Mouse (Mus musculus) myocyte (in vitro differentiated cells): ENCODE measurements at regions not wholly inside any gene's neighbourhood (a gene's known extent, or its start where the extent isn't known, plus 50 kb on each side); places are given as distances from the start of the nearest gene placed in this dataset.

Experiments used
- H3K27me3 ChIP-seq: one replicate; pipeline ENCODE4 v1.6.1; 2011; ENCODE audit not compliant: control insufficient read depth, insufficient read depth, insufficient read length
- H3K36me3 ChIP-seq: one replicate; pipeline ENCODE4 v1.6.1; 2011; ENCODE audit not compliant: control insufficient read depth, insufficient read depth
- H3K4me2 ChIP-seq: one replicate; pipeline ENCODE4 v1.6.1; 2011; ENCODE audit warnings: low read depth, control low read depth
- H3K4me3 ChIP-seq: one replicate; pipeline ENCODE4 v1.5.1; 2011; ENCODE audit warnings: mild to moderate bottlenecking, control low read depth, moderate library complexity
- H3K79me2 ChIP-seq: one replicate; pipeline ENCODE4 v1.6.1; 2011; ENCODE audit not compliant: control insufficient read depth, insufficient read depth
- H3ac ChIP-seq: one replicate; pipeline ENCODE4 v1.6.1; 2011; ENCODE audit not compliant: control insufficient read depth, insufficient read length
- CEBPB ChIP-seq: IDR thresholded peaks from 2 replicates; pipeline ENCODE4 v1.6.1; 2011; ENCODE audit warnings: mild to moderate bottlenecking, moderate library complexity; ENCODE audit not compliant: poor library complexity, insufficient read depth, severe bottlenecking
- E2F4 ChIP-seq: IDR thresholded peaks from one replicate; pipeline ENCODE4 v1.6.1; 2011; ENCODE audit warnings: mild to moderate bottlenecking, control low read depth, moderate library complexity; ENCODE audit not compliant: insufficient read depth
- MAX ChIP-seq: IDR thresholded peaks from one replicate; pipeline ENCODE4 v1.6.1; 2011; ENCODE audit warnings: low read depth, mild to moderate bottlenecking, control low read depth
- MYOD1 ChIP-seq, 3 experiments: IDR thresholded peaks; one replicate each; pipeline ENCODE4 v1.6.1; 2011; ENCODE audit warnings: control low read depth in 2 of 3, low read depth in 2 of 3, mild to moderate bottlenecking in 2 of 3, moderate library complexity in 1 of 3; ENCODE audit not compliant: insufficient read length in 2 of 3, control insufficient read depth in 1 of 3
- MYOG ChIP-seq, 3 experiments: IDR thresholded peaks; one replicate each; pipeline ENCODE4 v1.6.1; 2011; ENCODE audit warnings: control low read depth in 2 of 3, low read depth in 2 of 3, mild to moderate bottlenecking in 2 of 3; ENCODE audit not compliant: insufficient read length in 2 of 3, control insufficient read depth in 1 of 3, insufficient read depth in 1 of 3
- POLR2A ChIP-seq: IDR thresholded peaks from one replicate; pipeline ENCODE4 v1.6.1; 2011; ENCODE audit warnings: low read depth, mild to moderate bottlenecking, control low read depth, moderate library complexity; ENCODE audit not compliant: insufficient read length
- POLR2AphosphoS2 ChIP-seq: IDR thresholded peaks from one replicate; pipeline ENCODE4 v1.6.1; 2011; ENCODE audit warnings: low read depth, control low read depth; ENCODE audit not compliant: insufficient read length
- REST ChIP-seq: IDR thresholded peaks from one replicate; pipeline ENCODE4 v1.6.1; 2011; ENCODE audit warnings: mild to moderate bottlenecking, control low read depth, moderate library complexity; ENCODE audit not compliant: insufficient read depth, insufficient read length
- SRF ChIP-seq: IDR thresholded peaks from one replicate; pipeline ENCODE4 v1.6.1; 2011; ENCODE audit warnings: low read depth; ENCODE audit not compliant: control insufficient read depth, insufficient read length
- TCF12 ChIP-seq: IDR thresholded peaks from one replicate; pipeline ENCODE4 v1.6.1; 2011; ENCODE audit warnings: mild to moderate bottlenecking, control low read depth; ENCODE audit not compliant: poor library complexity, insufficient read depth, severe bottlenecking
- TCF3 ChIP-seq: IDR thresholded peaks from one replicate; pipeline ENCODE4 v1.6.1; 2011; ENCODE audit warnings: low read depth, control low read depth; ENCODE audit not compliant: insufficient read length
- USF1 ChIP-seq: IDR thresholded peaks from one replicate; pipeline ENCODE4 v1.6.1; 2011; ENCODE audit warnings: low read depth, mild to moderate bottlenecking, control low read depth, moderate library complexity

DNA sequence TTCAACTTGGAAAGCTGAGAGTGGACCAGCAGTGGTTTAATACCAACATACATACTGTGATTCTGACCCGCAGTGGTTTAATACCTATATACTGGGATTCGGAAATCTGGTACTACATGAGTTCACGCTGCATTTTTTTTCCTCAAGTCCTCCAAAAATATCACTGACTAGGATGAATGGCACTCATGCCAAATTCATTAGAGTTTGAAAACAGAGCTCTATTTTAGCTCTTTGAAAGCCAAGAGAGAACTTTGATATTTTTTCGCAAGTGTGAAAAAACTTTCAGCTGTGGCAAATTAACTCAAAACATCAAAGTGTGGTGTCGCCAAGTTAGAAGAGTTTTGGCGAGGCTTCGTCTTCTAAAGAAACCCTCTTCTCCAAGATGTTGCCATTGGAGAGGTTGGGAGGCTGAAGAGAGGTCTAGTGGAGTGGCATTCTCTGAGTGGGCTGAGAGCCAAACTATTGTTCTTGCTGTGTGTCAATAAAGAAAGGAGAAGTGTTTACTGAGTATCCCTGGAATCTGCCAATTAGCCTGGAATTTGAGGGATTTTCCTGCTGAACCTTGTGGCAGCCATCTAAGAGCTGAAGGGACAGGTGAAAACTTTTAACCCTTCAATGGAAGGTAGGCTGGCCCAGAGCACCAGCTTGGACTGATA is 81.6 kb upstream of the Lifr start:
- no peak overlapping the region for H3K4me3 ChIP-seq
- no peak overlapping the region for H3K4me2 ChIP-seq
- H3ac ChIP-seq = no peak overlapping the region
- TF ChIP-seq MYOD1 (IDR thresholded peaks at IDR 0.05; ENCODE audit: control insufficient read depth in 1 of 3, insufficient read length in 2 of 3, low read depth in 2 of 3) = no peak
- no peak for TF ChIP-seq POLR2A
- no peak for TF ChIP-seq MYOG (IDR thresholded peaks at IDR 0.05; ENCODE audit: control insufficient read depth in 1 of 3, insufficient read depth in 1 of 3, insufficient read length in 2 of 3, low read depth in 2 of 3)
- no peaks in the 10 kb centered on the region for H3K36me3 ChIP-seq
- no peaks in the 10 kb centered on the region for H3K27me3 ChIP-seq
- H3K79me2 ChIP-seq = no peaks in the 10 kb centered on the region

- H3K4me3 ChIP-seq = no peak overlapping the region
- no peaks in the 10 kb centered on the region for H3K36me3 ChIP-seq
- H3K4me2 ChIP-seq = no peak overlapping the region
- H3ac ChIP-seq = no peak overlapping the region
- no peaks in the 10 kb centered on the region for H3K27me3 ChIP-seq
- no peak for TF ChIP-seq USF1
- no peak for TF ChIP-seq MYOD1 (IDR thresholded peaks at IDR 0.05; ENCODE audit: control insufficient read depth in 1 of 3, insufficient read length in 2 of 3, low read depth in 2 of 3)
- no peak for TF ChIP-seq REST
- no peak for TF ChIP-seq TCF12
- no peak for TF ChIP-seq MYOG (IDR thresholded peaks at IDR 0.05; ENCODE audit: control insufficient read depth in 1 of 3, insufficient read depth in 1 of 3, insufficient read length in 2 of 3, low read depth in 2 of 3)
- no peak for TF ChIP-seq POLR2A
- TF ChIP-seq CEBPB = no peak
- TF ChIP-seq E2F4 = no peak
- TF ChIP-seq SRF = no peak
- no peak for TF ChIP-seq POLR2AphosphoS2
- no peak for TF ChIP-seq MAX
- no peak for TF ChIP-seq TCF3
- H3K79me2 ChIP-seq = no peaks in the 10 kb centered on the region
Measured at GRCm38 (mm10) chr15:7010966-7011695, 79.3 kb upstream of the Lifr start.

DNA sequence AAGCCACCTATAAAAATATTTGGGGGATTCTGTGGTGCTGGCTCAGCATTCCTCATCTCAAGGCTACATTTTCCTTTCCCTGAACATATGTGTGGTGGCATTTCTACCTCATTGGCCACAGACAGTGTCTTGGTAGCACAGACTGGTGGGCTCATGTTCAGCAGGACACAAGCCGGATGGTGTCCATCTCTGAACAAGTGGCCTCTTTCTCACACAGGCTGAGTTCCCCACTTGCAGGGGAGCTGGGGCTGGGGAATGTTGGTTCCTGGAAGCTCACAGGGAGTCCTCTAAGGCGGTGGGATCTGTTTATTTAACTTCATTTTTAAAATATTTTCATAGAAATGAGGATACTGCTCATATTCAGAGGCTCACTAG is 78.7 kb upstream of the Lifr start:
- TF ChIP-seq E2F4 (no peak), REST (no peak), SRF (no peak), MYOG (IDR thresholded peaks at IDR 0.05; ENCODE audit: control insufficient read depth in 1 of 3, insufficient read depth in 1 of 3, insufficient read length in 2 of 3, low read depth in 2 of 3) (no peak), MYOD1 (IDR thresholded peaks at IDR 0.05; ENCODE audit: control insufficient read depth in 1 of 3, insufficient read length in 2 of 3, low read depth in 2 of 3) (no peak), CEBPB (no peak), POLR2AphosphoS2 (no peak), USF1 (no peak), MAX (no peak), TCF12 (no peak), TCF3 (no peak), POLR2A (no peak)
- H3ac ChIP-seq = no peak overlapping the region
- no peaks in the 10 kb centered on the region for H3K36me3 ChIP-seq
- no peak overlapping the region for H3K4me2 ChIP-seq
- H3K79me2 ChIP-seq = no peaks in the 10 kb centered on the region
- no peaks in the 10 kb centered on the region for H3K27me3 ChIP-seq
- H3K4me3 ChIP-seq = no peak overlapping the region

DNA sequence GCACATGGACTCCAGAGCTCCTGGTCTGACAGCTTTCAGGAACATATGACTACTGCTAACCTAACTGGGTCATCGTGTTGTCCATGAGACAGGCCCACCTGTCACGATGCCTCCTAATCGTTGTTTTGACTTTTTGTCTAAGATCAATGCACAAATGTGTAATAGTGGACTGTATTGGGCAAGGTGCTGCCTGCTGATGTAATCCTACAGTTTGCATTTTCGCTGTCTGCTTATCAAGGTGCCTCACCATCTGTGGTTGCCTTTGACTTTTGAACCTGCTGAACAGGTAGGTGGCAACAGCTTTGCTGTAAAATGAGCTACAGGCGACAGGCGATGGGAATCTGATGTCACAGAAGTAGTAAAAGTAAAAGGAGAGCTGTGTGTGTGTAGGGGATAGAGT is 78.0 kb upstream of the Lifr start:
- no peak overlapping the region for H3K4me3 ChIP-seq
- H3K36me3 ChIP-seq = no peaks in the 10 kb centered on the region
- H3K4me2 ChIP-seq = peak overlapping the region; percentile 30
- H3ac ChIP-seq = no peak overlapping the region
- TF ChIP-seq E2F4 (no peak), SRF (no peak), POLR2A (no peak), MAX (no peak), MYOG (IDR thresholded peaks at IDR 0.05; ENCODE audit: control insufficient read depth in 1 of 3, insufficient read depth in 1 of 3, insufficient read length in 2 of 3, low read depth in 2 of 3) (no peak), CEBPB (no peak), USF1 (no peak), REST (no peak), POLR2AphosphoS2 (no peak), MYOD1 (IDR thresholded peaks at IDR 0.05; ENCODE audit: control insufficient read depth in 1 of 3, insufficient read length in 2 of 3, low read depth in 2 of 3) (no peak), TCF12 (no peak)
- no peaks in the 10 kb centered on the region for H3K27me3 ChIP-seq
- H3K79me2 ChIP-seq = no peaks in the 10 kb centered on the region

DNA sequence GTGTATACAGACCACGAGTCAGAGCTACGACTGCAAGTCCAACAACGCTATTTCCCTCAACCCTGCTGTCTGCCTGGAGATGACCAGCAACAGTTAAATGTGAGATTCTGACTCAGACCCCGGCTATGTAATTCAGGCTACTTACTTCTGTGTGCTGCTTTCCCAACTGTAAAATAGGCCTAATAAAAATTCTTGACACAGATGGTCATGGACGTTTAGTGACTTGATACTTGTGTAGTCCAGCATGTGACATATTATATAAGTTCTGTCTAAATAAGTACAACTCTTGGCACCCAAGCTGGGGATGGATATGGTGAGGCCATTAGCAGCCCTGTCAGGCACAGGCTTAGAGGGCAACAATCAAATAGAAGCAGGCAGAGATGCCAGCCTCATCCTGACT is 77.4 kb upstream of the Lifr start:
- Histone ChIP-seq H3K4me2 (peak overlapping the region; percentile 30), H3K27me3 (no peaks in the 10 kb centered on the region), H3K79me2 (no peaks in the 10 kb centered on the region), H3K4me3 (no peak overlapping the region), H3K36me3 (no peaks in the 10 kb centered on the region), H3ac (no peak overlapping the region)
- TF ChIP-seq TCF12 (no peak), USF1 (peak; percentile 82), MYOD1 (IDR thresholded peaks at IDR 0.05; ENCODE audit: control insufficient read depth in 1 of 3, insufficient read length in 2 of 3, low read depth in 2 of 3) (peak in 1 of 3 experiments; percentile 1), CEBPB (no peak), MAX (no peak)
